Mouse (Mus musculus) forebrain, embryonic 16.5 days (tissue): ENCODE measurements around the gene 4930523C07Rik. TPM values are rescaled to one million over a fixed set of nuclear protein-coding genes. Genes with fewer than 3 reads are reported as not detected.

Source experiments
- ATAC-seq: fragments of 200-750 bp; cut with Nextera tagmentation; 2 replicates; pipeline ENCODE4 v1.8.0; 2017; ENCODE audit warnings: mild to moderate bottlenecking, moderate library complexity
- H3K27ac ChIP-seq: fragments of 300-500 bp; sonication (generic); 2 replicates; pipeline ENCODE4 v1.5.1; 2014; ENCODE audit warnings: low read length, control low read depth
- H3K27me3 ChIP-seq: fragments of 300-500 bp; sonication (generic); replicated peaks from 2 replicates; pipeline ENCODE4 v1.6.1; 2014; ENCODE audit warnings: low read length; ENCODE audit not compliant: control insufficient read depth, insufficient read depth
- H3K36me3 ChIP-seq: fragments of 300-500 bp; sonication (generic); 2 replicates; pipeline ENCODE4 v1.6.1; 2014; ENCODE audit not compliant: control insufficient read depth, insufficient read depth
- H3K4me1 ChIP-seq: fragments of 300-500 bp; sonication (generic); replicated peaks from 2 replicates; pipeline ENCODE4 v1.6.1; 2014; ENCODE audit warnings: low read length; ENCODE audit not compliant: control insufficient read depth, insufficient read depth
- H3K4me2 ChIP-seq: fragments of 300-500 bp; sonication (generic); 2 replicates; pipeline ENCODE4 v1.6.1; 2014; ENCODE audit warnings: mild to moderate bottlenecking, low read length, control low read depth
- H3K4me3 ChIP-seq: fragments of 300-500 bp; sonication (generic); replicated peaks from 2 replicates; pipeline ENCODE4 v1.5.1; 2014; ENCODE audit warnings: mild to moderate bottlenecking, low read length, control low read depth
- H3K9ac ChIP-seq: fragments of 300-500 bp; sonication (generic); replicated peaks from 2 replicates; pipeline ENCODE4 v1.6.1; 2014; ENCODE audit warnings: low read depth, low read length, control low read depth
- H3K9me3 ChIP-seq: fragments of 300-500 bp; sonication (generic); 2 replicates; pipeline ENCODE4 v1.6.1; 2016; ENCODE audit warnings: low read length; ENCODE audit not compliant: control insufficient read depth
- WGBS: fragments of 180-500 bp; shearing (Covaris S2); extraction: QIAGEN DNeasy Blood & Tissue Kit; methylation state at CpG from one replicate; pipeline ENCODE4 v1.1.7; 2014; 5-methylcytosine and 5-hydroxymethylcytosine counted together
- polyA plus RNA-seq: library from polyadenylated mRNA; unstranded; fragments of >200 nt; fragmentation: Nextera tagmentation; extraction: Ambion mirVana; gene quantifications from 2 replicates; pipeline ENCODE4 v1.2.1, GENCODE M21; 2015

The 4930523C07Rik gene
- polyA plus RNA-seq, 1 experiment from 2014 or later, result 2.5 TPM

DNA sequence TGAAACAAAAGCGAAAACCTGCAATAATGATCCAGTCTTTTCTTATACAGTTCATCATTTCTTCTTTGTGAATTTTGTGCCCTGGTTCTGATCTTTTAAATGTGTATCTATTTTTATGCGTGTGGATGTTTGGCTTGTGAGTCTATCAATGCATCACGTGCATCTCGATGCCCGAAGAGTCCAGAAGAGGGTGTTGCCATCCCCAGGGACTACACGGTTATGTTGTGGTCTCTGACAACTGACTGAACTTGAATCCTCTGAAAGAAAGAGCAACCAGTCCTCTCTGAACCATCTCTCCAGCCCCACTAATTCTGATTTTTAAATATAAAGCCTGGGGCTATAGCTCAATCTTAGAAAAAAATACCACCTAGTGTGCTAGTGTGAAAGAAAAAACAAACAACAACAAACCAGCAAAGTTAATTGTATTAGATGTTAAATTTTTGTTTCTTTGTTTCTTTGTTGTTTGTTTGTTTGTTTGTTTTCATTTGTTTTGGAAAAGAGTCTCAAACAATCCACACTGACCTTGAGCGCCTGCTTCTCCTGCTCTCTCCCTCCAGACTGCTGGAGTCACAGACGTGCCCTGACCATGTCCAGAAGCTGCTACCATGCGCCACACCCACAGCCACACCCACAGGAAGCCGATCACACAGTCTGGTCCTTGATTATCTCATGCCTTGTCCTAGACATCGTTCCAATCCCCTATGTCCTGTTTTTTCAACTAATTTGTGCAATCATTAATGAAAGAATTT is 18.9 kb upstream of the 4930523C07Rik start:
- Histone ChIP-seq H3K4me2 (no peak overlapping the region), H3K9me3 (peaks cover 2% of the 10 kb centered on the region; the same call in 1 of the 2 replicates), H3K4me3 (no peak overlapping the region), H3K27ac (no peak overlapping the region), H3K36me3 (no peaks in the 10 kb centered on the region), H3K27me3 (no peaks in the 10 kb centered on the region), H3K4me1 (no peaks in the 10 kb centered on the region), H3K9ac (no peak overlapping the region)
- no peak for ATAC-seq
- 77% methylated on average over 11 of the region's 11 CpGs for WGBS

DNA sequence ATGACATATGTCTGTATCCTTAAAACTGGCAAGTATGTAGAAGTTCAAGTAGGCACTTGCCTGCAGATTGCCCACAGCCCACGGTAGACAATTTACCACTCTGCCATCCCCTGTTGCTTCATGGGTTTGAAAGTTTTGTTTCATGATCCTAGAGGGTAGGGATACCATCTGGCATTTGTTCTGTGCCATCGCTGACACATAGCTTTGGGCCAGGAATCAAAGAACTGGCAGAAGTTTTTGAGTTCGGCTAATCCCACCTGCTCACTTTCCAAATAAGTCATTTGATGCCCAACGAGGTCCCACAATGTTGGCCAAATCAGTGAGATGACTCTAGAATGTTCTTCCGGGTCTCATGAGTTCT is 18.3 kb upstream of the 4930523C07Rik start:
- ATAC-seq, result no peak
- H3K27ac ChIP-seq, result no peak overlapping the region

DNA sequence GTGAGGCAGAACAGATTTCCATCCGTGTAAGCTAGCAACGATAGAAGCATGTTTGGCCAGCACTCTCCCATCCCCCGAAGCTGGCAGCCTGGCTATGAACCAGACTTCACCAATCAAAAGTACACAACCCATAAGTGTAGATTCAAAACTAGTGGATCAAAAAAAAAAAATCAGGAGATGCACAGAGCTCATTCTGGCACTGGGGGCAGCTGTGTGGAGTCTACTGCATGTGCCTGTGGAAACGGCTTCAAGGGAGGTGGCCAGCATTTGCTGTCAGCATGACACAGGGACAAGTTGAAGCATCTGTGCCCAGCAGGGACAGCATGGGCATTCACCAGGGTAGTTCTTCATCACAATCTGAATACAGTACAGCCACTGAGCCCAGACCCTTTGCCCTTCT is 16.2 kb upstream of the 4930523C07Rik start:
- H3K4me2 ChIP-seq, result no peak overlapping the region
- WGBS, result 68% methylated on average over 4 of the region's 4 CpGs
- H3K9me3 ChIP-seq, result peaks cover 2% of the 10 kb centered on the region; the same call in 1 of the 2 replicates
- H3K36me3 ChIP-seq, result no peaks in the 10 kb centered on the region
- H3K4me1 ChIP-seq, result no peaks in the 10 kb centered on the region
- ATAC-seq, result no peak
- H3K27ac ChIP-seq, result no peak overlapping the region
- H3K4me3 ChIP-seq, result no peak overlapping the region
- H3K9ac ChIP-seq, result no peak overlapping the region
- H3K27me3 ChIP-seq, result no peaks in the 10 kb centered on the region

More for the DNA sequence above, 18.3 kb upstream of the 4930523C07Rik start:
- Histone ChIP-seq H3K9ac (no peak overlapping the region), H3K36me3 (no peaks in the 10 kb centered on the region), H3K4me3 (no peak overlapping the region), H3K4me2 (no peak overlapping the region), H3K4me1 (no peaks in the 10 kb centered on the region), H3K9me3 (peaks cover 2% of the 10 kb centered on the region; the same call in 1 of the 2 replicates), H3K27me3 (no peaks in the 10 kb centered on the region)
- 75% methylated on average over 5 of the region's 5 CpGs for WGBS

DNA sequence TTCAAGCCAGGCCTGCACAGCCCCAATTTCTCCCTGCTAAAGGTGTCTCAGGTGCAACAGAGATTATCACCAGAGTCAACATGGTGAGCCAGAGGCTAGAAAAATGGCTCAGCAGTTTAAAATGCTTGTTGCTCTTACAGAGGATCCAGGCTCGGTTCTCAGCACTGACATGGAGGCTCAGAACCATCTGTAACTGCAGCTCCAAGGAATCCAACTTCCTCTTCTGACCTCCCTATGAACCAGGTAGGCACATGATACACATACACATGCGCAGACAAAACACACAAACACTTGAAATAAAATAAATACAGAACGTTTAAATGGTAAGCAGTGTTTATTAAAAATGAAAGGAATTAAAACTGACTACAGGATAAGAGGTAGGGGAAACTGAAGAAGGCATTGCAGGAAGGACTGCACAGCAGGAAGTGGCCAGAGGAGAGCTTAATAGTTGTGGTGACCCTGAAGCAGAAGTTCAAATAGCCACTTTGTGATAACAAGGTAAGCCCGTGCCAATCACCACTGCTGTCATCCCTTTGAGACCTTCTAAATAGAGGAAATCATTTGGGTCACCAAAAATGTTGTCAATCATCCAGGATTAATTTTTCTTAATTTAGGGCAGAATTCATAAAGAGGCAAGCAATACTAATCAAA is 10.1 kb upstream of the 4930523C07Rik start:
- Histone ChIP-seq H3K27ac (no peak overlapping the region), H3K9ac (no peak overlapping the region), H3K4me3 (no peak overlapping the region), H3K9me3 (no peaks in the 10 kb centered on the region; the same call in 1 of the 2 replicates), H3K4me1 (no peaks in the 10 kb centered on the region), H3K27me3 (no peaks in the 10 kb centered on the region), H3K4me2 (no peak overlapping the region), H3K36me3 (no peaks in the 10 kb centered on the region)
- 84% methylated on average over 4 of the region's 4 CpGs for WGBS
- ATAC-seq, result no peak

DNA sequence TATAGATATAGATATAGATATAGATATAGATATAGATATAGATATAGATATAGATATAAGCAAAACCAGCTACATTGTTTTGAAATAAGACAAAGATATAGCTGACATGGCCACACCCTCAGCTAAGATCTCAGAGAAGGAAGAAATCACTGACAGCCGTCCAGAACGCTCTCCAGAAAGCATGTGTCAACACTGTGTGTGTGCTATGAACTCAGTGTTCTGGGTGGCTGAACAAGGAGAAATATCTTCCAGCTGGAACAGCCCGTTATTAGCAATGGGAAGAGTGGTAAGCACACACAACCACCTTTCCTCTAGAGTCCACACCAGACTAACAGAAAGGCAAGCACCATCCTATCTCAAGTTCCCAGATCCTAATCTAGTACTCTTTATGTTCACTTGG is 8.6 kb upstream of the 4930523C07Rik start:
- Histone ChIP-seq H3K9ac (no peak overlapping the region), H3K27me3 (no peaks in the 10 kb centered on the region), H3K4me1 (no peaks in the 10 kb centered on the region), H3K4me3 (no peak overlapping the region), H3K27ac (no peak overlapping the region), H3K9me3 (no peaks in the 10 kb centered on the region), H3K36me3 (no peaks in the 10 kb centered on the region), H3K4me2 (no peak overlapping the region)
- 72% methylated on average over 3 of the region's 3 CpGs for WGBS
- ATAC-seq, result no peak

DNA sequence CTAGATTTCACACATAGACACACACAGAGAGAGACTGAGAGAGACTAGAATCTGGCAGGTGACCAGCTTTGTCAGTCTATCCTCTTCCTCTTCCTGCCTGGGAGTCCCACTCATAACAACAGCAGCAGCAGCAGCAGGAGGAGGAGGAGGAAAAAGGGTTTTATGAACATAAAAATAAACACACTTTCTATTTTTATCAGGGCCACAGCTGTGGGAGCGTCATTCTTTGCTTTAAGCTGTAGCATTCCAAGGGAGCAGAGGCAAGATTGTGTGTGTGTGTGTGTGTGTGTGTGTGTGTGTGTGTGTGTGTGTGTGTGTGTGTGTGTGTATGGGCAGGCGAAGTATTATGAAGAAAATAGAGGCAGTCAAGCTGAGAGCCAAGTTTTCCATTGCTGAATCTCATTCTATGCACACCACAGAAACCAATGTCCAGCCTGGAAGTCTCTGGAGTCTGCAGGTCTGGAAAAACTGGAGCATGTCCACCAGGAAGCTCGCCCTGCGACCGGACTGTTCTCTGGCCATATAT is 7.1 kb upstream of the 4930523C07Rik start:
- Histone ChIP-seq H3K36me3 (no peaks in the 10 kb centered on the region), H3K4me3 (no peak overlapping the region), H3K9ac (no peak overlapping the region), H3K27me3 (no peaks in the 10 kb centered on the region), H3K27ac (no peak overlapping the region; the same call in 1 of the 2 replicates), H3K4me2 (no peak overlapping the region), H3K9me3 (no peaks in the 10 kb centered on the region), H3K4me1 (no peaks in the 10 kb centered on the region)
- WGBS, result 84% methylated on average over 5 of the region's 5 CpGs
- ATAC-seq, result peak; percentile 33; the same call in 1 of the 2 replicates

DNA sequence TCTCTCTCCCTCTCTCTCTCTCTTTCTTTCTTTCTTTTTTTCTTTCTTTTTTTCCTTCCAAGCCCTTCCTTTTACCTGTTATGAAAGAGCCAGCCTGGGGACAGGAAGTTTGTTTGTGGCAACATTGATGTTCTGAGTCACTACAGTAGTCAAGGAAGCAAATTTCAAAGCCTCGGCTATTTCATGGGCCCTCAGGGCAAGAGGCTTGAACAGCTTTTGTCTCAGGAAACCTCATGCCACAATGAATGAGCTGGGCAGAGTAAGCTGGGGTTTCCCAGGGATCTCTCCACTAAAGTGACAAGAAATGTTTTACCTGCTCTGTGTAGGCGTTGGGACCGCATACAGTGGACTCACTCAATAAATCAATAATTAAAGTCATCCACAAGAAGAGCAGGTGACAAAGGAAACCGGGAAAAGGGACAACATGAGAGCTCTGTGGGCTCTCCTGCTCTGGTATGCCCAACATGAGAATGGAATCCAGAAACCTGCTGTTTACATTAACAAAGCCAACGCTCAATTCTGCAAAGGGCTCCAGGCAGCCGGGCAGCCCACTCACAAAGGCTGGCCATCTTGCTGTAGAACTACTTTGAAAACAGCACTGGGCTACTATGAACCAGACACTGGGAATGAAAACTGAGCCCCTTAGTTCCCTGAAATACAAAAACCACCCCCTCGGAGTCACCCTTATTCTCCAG is 4.1 kb upstream of the 4930523C07Rik start:
- no peak for ATAC-seq
- Histone ChIP-seq H3K27ac (no peak overlapping the region), H3K27me3 (no peaks in the 10 kb centered on the region), H3K4me3 (no peak overlapping the region), H3K36me3 (no peaks in the 10 kb centered on the region), H3K9ac (no peak overlapping the region), H3K4me2 (no peak overlapping the region), H3K9me3 (no peaks in the 10 kb centered on the region), H3K4me1 (peaks cover 7% of the 10 kb centered on the region)
- 47% methylated on average over 7 of the region's 7 CpGs for WGBS

DNA sequence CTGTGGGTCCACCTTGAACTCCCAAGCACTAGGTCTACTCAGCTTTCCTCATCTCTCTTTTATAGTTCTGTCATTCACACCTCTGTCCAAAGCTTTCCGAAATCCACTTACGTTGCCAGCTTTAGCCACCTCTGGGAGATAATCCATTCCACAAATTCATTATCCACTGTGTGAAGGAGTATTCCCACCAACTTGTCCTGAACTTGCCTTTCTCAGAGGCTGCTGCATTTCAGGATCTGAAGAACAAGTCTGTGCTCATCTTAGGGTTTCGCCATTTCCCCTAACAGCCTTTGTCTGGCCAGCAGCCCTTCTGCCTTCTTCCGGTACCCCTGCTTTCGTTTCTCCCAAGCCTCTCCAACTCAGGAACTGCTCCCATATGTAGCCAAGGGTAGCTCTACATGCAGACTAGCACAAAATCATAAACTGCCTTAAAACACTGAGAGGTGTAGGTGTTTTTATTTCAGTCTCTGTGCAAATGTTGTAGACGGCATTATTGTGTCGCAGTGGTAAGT is 2.9 kb upstream of the 4930523C07Rik start:
- ATAC-seq, result no peak
- Histone ChIP-seq H3K9me3 (no peaks in the 10 kb centered on the region), H3K27ac (no peak overlapping the region), H3K36me3 (no peaks in the 10 kb centered on the region), H3K4me2 (no peak overlapping the region), H3K4me3 (no peak overlapping the region), H3K4me1 (peaks cover 7% of the 10 kb centered on the region), H3K27me3 (no peaks in the 10 kb centered on the region), H3K9ac (no peak overlapping the region)
- 94% methylated on average over 7 of the region's 7 CpGs for WGBS

DNA sequence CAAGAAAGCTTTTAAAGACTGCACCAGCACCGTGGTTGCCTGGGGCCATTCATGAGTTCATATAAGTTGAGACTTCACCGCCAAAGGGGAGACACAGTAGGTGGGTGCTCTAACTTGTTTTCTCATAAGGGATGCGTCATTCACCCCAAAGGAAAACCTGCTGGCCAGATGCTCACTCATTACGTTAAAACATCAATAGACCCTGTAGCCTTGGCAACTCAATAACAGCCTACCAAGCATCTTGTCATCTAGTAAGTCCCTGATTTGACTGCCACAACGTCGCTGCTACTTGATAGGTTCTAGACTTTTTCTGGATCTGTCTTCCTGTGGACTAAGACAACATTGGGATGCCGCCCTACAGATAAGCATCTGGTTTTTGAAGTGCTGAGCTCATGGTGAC is 1.8 kb upstream of the 4930523C07Rik start:
- 83% methylated on average over 7 of the region's 7 CpGs for WGBS
- H3K4me3 ChIP-seq, result no peak overlapping the region
- H3K4me2 ChIP-seq, result no peak overlapping the region

More for the DNA sequence above, 1.8 kb upstream of the 4930523C07Rik start:
- H3K4me1 ChIP-seq, result peaks cover 7% of the 10 kb centered on the region
- no peak for ATAC-seq
- no peak overlapping the region for H3K9ac ChIP-seq
- H3K27ac ChIP-seq, result no peak overlapping the region
- no peaks in the 10 kb centered on the region for H3K36me3 ChIP-seq
- H3K9me3 ChIP-seq, result no peaks in the 10 kb centered on the region
- H3K27me3 ChIP-seq, result no peaks in the 10 kb centered on the region
